ENCODE assay signal across 12 mouse cellular contexts in the genomic region with DNA sequence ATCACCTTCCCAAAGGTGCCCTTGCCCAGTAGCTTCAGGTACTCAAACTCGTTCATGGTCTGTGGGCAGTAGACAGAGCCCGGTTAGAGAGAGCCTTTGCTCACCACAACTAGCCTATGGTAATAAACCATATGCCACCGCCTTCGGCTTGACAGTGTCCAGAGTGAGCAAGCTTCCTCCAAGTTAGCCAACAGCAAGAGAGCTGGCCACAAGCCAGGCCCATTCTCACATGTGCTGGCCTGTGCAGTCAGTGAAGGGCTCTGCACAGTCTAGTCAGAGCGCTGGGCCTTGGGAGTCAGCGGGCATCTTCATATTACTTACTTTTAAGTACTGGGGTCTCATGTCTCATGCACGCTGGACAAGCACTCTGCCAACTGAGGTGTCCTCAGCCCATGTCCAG. TPM values are rescaled to one million over a fixed set of nuclear protein-coding genes. Genes with fewer than 3 reads are reported as not detected.
A peak's percentile ranks its signal among the peaks of the same experiment; 100 is the strongest.
DNase-seq lines count a peak whose midpoint lies in the region; ATAC-seq and TF ChIP-seq lines count a peak whose summit lies in the region.
"Had no signal": no experiment of that assay in that cellular context is flagged by ENCODE, and none has a peak within 500 bp of the region (broad histone marks: within the 10 kb centered on the region; RNA-seq: fewer than 3 reads in every experiment).

No protein-coding gene starts in this region.

- H3K9me3 ChIP-seq in forebrain, embryonic 14.5 days (replicated peaks; ENCODE audit: control insufficient read depth, low read length): no peaks in the 10 kb centered on the region
- H3K9me3 ChIP-seq in forebrain, embryonic 15.5 days: no peaks in the 10 kb centered on the region
- H3K9me3 ChIP-seq in liver, embryonic 11.5 days (ENCODE audit: control insufficient read depth, low read length): no peaks in the 10 kb centered on the region
- H3K9me3 ChIP-seq: embryonic facial prominence, embryonic 15.5 days had no signal

- no peak for TF ChIP-seq POLR2A in brain, embryonic 14.5 days (IDR thresholded peaks at IDR 0.05; ENCODE audit: borderline replicate concordance, extremely low read depth, insufficient read depth, insufficient read length, poor library complexity, severe bottlenecking)

- no peaks in the 10 kb centered on the region for H3K27me3 ChIP-seq in forebrain, embryonic 14.5 days (replicated peaks; ENCODE audit: control insufficient read depth, insufficient read depth, low read length)
- H3K27me3 ChIP-seq in forebrain, embryonic 15.5 days: no peaks in the 10 kb centered on the region
- no peaks in the 10 kb centered on the region for H3K27me3 ChIP-seq in liver, embryonic 11.5 days (replicated peaks; ENCODE audit: control insufficient read depth, insufficient read depth, low read length)
- H3K27me3 ChIP-seq: embryonic facial prominence, embryonic 15.5 days had no signal

- 95% methylated on average over 7 of the region's 7 CpGs for WGBS in forebrain, embryonic 14.5 days
- 90% methylated on average over 7 of the region's 7 CpGs for WGBS in forebrain, embryonic 15.5 days
- 90% methylated on average over 7 of the region's 7 CpGs for WGBS in liver, embryonic 11.5 days

- peak; percentile 32 for DNase-seq in forebrain, embryonic 14.5 days (ENCODE audit: low spot score)
- peak; percentile 32 for DNase-seq in kidney, postnatal 14 days
- DNase-seq in kidney, adult 11 months: no peak
- peak; percentile 34 for DNase-seq in 416B (ENCODE audit: low read depth)
- peak; percentile 40 for DNase-seq in brain, embryonic 14.5 days (ENCODE audit: low read depth)
- no peak for DNase-seq in liver, embryonic 11.5 days (ENCODE audit: low spot score)
- no peak for DNase-seq in B cell, adult 2 months

- H3K4me2 ChIP-seq in forebrain, embryonic 14.5 days (ENCODE audit: low read length): no peak overlapping the region
- H3K4me2 ChIP-seq in forebrain, embryonic 15.5 days (replicated peaks): no peak overlapping the region
- no peak overlapping the region for H3K4me2 ChIP-seq in liver, embryonic 11.5 days
- H3K4me2 ChIP-seq: embryonic facial prominence, embryonic 15.5 days; hindbrain, embryonic 14.5 days had no signal

- H3K4me1 ChIP-seq in forebrain, embryonic 14.5 days (ENCODE audit: control insufficient read depth, insufficient read depth, low read length): peaks cover 27% of the 10 kb centered on the region
- H3K4me1 ChIP-seq in forebrain, embryonic 15.5 days: peaks cover 36% of the 10 kb centered on the region
- peaks cover 9% of the 10 kb centered on the region for H3K4me1 ChIP-seq in liver, embryonic 11.5 days (replicated peaks; ENCODE audit: control insufficient read depth, insufficient read depth, low read length)

- H3K9ac ChIP-seq in forebrain, embryonic 14.5 days (ENCODE audit: low read length): no peak overlapping the region
- no peak overlapping the region for H3K9ac ChIP-seq in forebrain, embryonic 15.5 days (replicated peaks)
- no peak overlapping the region for H3K9ac ChIP-seq in liver, embryonic 11.5 days (ENCODE audit: low read depth, low read length)
- H3K9ac ChIP-seq: embryonic facial prominence, embryonic 15.5 days; hindbrain, embryonic 14.5 days had no signal

- H3K36me3 ChIP-seq in forebrain, embryonic 14.5 days (ENCODE audit: control insufficient read depth, insufficient read depth, low read length): peaks cover 93% of the 10 kb centered on the region
- H3K36me3 ChIP-seq in forebrain, embryonic 15.5 days: peaks cover 65% of the 10 kb centered on the region
- H3K36me3 ChIP-seq in liver, embryonic 11.5 days (ENCODE audit: control insufficient read depth, insufficient read depth, low read length): peaks cover 66% of the 10 kb centered on the region

- H3K4me3 ChIP-seq in forebrain, embryonic 14.5 days (ENCODE audit: low read depth, low read length): no peak overlapping the region
- no peak overlapping the region for H3K4me3 ChIP-seq in forebrain, embryonic 15.5 days
- no peak overlapping the region for H3K4me3 ChIP-seq in liver, embryonic 11.5 days (ENCODE audit: low read depth, low read length)
- H3K4me3 ChIP-seq: embryonic facial prominence, embryonic 15.5 days; myocyte had no signal

- ATAC-seq in forebrain, embryonic 14.5 days: no peak
- no peak for ATAC-seq in forebrain, embryonic 15.5 days (replicated peaks)
- ATAC-seq in liver, embryonic 11.5 days (replicated peaks; ENCODE audit: low FRiP score): no peak

- TF ChIP-seq CTCF in brain, embryonic 14.5 days (IDR thresholded peaks at IDR 0.05; ENCODE audit: borderline replicate concordance, extremely low read depth, insufficient read depth, insufficient read length): no peak

- H3K27ac ChIP-seq in forebrain, embryonic 14.5 days (ENCODE audit: low read depth, low read length): no peak overlapping the region
- H3K27ac ChIP-seq in forebrain, embryonic 15.5 days (replicated peaks): no peak overlapping the region
- H3K27ac ChIP-seq in liver, embryonic 11.5 days (ENCODE audit: low read depth, low read length): no peak overlapping the region
- H3K27ac ChIP-seq: embryonic facial prominence, embryonic 15.5 days; hindbrain, embryonic 14.5 days; macrophage had no signal

RNA-seq across cellular contexts. Expression of a gene that starts 14.1 kb away (rescaled TPM):
- polyA plus RNA-seq in forebrain, embryonic 14.5 days (2014; fragmentation: Nextera tagmentation; extraction: Ambion mirVana): 94.1 and 155 TPM in 2 replicates
- polyA plus RNA-seq in forebrain, embryonic 15.5 days (2015; fragmentation: Nextera tagmentation; extraction: Ambion mirVana): 77.2 and 91.2 TPM in 2 replicates
- 57.4 and 98.6 TPM in 2 replicates for polyA plus RNA-seq in brain, embryonic 14.5 days (2012; rRNA removed)
- polyA plus RNA-seq in liver, embryonic 11.5 days (2014; fragmentation: Nextera tagmentation; extraction: Ambion mirVana): 216 and 222 TPM in 2 replicates

RNA-seq across cellular contexts. Expression of a gene that starts 16.1 kb away (rescaled TPM):
- polyA plus RNA-seq in forebrain, embryonic 14.5 days (2014; fragmentation: Nextera tagmentation; extraction: Ambion mirVana): 61.7 and 65.4 TPM in 2 replicates
- polyA plus RNA-seq in forebrain, embryonic 15.5 days (2015; fragmentation: Nextera tagmentation; extraction: Ambion mirVana): 79.1 and 147 TPM in 2 replicates
- 303 and 319 TPM in 2 replicates for polyA plus RNA-seq in brain, embryonic 14.5 days (2012; rRNA removed)
- polyA plus RNA-seq in liver, embryonic 11.5 days (2014; fragmentation: Nextera tagmentation; extraction: Ambion mirVana): 54.9 and 62.9 TPM in 2 replicates

RNA-seq across cellular contexts. Expression of a gene that starts 20.0 kb away (rescaled TPM):
- polyA plus RNA-seq in forebrain, embryonic 14.5 days (2014; fragmentation: Nextera tagmentation; extraction: Ambion mirVana): 1.0 and 1.8 TPM in 2 replicates
- polyA plus RNA-seq in forebrain, embryonic 15.5 days (2015; fragmentation: Nextera tagmentation; extraction: Ambion mirVana): 0.98 TPM in 2 replicates
- 2.6 and 5.0 TPM in 2 replicates for polyA plus RNA-seq in brain, embryonic 14.5 days (2012; rRNA removed)
- 0.96 and 1.7 TPM in 2 replicates for polyA plus RNA-seq in liver, embryonic 11.5 days (2014; fragmentation: Nextera tagmentation; extraction: Ambion mirVana)

RNA-seq across cellular contexts. Expression of a gene that starts 38.8 kb away (rescaled TPM):
- polyA plus RNA-seq in forebrain, embryonic 14.5 days (2014; fragmentation: Nextera tagmentation; extraction: Ambion mirVana): 2.0 and 2.1 TPM in 2 replicates
- 2.0 and 2.2 TPM in 2 replicates for polyA plus RNA-seq in forebrain, embryonic 15.5 days (2015; fragmentation: Nextera tagmentation; extraction: Ambion mirVana)
- 2.3 and 4.4 TPM in 2 replicates for polyA plus RNA-seq in brain, embryonic 14.5 days (2012; rRNA removed)
- 5.6 and 7.4 TPM in 2 replicates for polyA plus RNA-seq in liver, embryonic 11.5 days (2014; fragmentation: Nextera tagmentation; extraction: Ambion mirVana)

Comparison
In these comparisons a context has a peak if more than half of its experiments do, and no peak if none do; other contexts are left out.
1. DNase-seq: peak in forebrain, embryonic 14.5 days (single experiment), kidney, postnatal 14 days (single experiment), 416B (single experiment) and brain, embryonic 14.5 days (single experiment); none in kidney, adult 11 months (single experiment), liver, embryonic 11.5 days (single experiment) and B cell, adult 2 months (0 of 2).